In genomic region chr17:68120744-68121143, GRCm38 (mm10) we compare ENCODE assay signal across 13 mouse cellular contexts.
"Had no signal": no experiment of that assay in that cellular context is flagged by ENCODE, and none has a peak within 500 bp of the region (broad histone marks: within the 10 kb centered on the region; RNA-seq: fewer than 3 reads in every experiment).

No protein-coding gene starts in this region.

- H3K27me3 ChIP-seq: limb, embryonic 12.5 days; limb, embryonic 15.5 days had no signal

- H3K9ac ChIP-seq: limb, embryonic 12.5 days; limb, embryonic 15.5 days; liver, embryonic 14.5 days; liver, postnatal 0 days had no signal

- H3K27ac ChIP-seq: limb, embryonic 12.5 days; limb, embryonic 15.5 days; liver, embryonic 14.5 days had no signal

- H3K4me3 ChIP-seq: limb, embryonic 12.5 days; limb, embryonic 15.5 days had no signal

- ATAC-seq: intestine, postnatal 0 days; liver, postnatal 0 days had no signal

- H3K36me3 ChIP-seq: limb, embryonic 12.5 days; limb, embryonic 15.5 days had no signal

- H3K4me1 ChIP-seq: limb, embryonic 15.5 days had no signal

- DNase-seq: kidney, adult 2 months; kidney, postnatal 36 days; left cerebral cortex, postnatal 4 days; liver, postnatal 0 days; lung, postnatal 4 days; midbrain, embryonic 14.5 days; thymus, postnatal 25 days had no signal

- H3K4me2 ChIP-seq: limb, embryonic 12.5 days; limb, embryonic 15.5 days; liver, embryonic 11.5 days; midbrain, embryonic 11.5 days had no signal

- H3K9me3 ChIP-seq: limb, embryonic 12.5 days; limb, embryonic 15.5 days had no signal
